Mouse (Mus musculus) myocyte (in vitro differentiated cells): Measurements from ENCODE around the gene Ugt1a10. TPM values are rescaled to one million over a fixed set of nuclear protein-coding genes. Genes with fewer than 3 reads are reported as not detected.

Source experiments
- H3K27me3 ChIP-seq: one replicate; pipeline ENCODE4 v1.6.1; 2011; ENCODE audit not compliant: control insufficient read depth, insufficient read depth, insufficient read length
- H3K36me3 ChIP-seq: one replicate; pipeline ENCODE4 v1.6.1; 2011; ENCODE audit not compliant: control insufficient read depth, insufficient read depth
- H3K4me2 ChIP-seq: one replicate; pipeline ENCODE4 v1.6.1; 2011; ENCODE audit warnings: low read depth, control low read depth
- H3K4me3 ChIP-seq: one replicate; pipeline ENCODE4 v1.5.1; 2011; ENCODE audit warnings: mild to moderate bottlenecking, control low read depth, moderate library complexity
- H3K79me2 ChIP-seq: one replicate; pipeline ENCODE4 v1.6.1; 2011; ENCODE audit not compliant: control insufficient read depth, insufficient read depth
- H3ac ChIP-seq: one replicate; pipeline ENCODE4 v1.6.1; 2011; ENCODE audit not compliant: control insufficient read depth, insufficient read length
- CEBPB ChIP-seq: IDR thresholded peaks from 2 replicates; pipeline ENCODE4 v1.6.1; 2011; ENCODE audit warnings: mild to moderate bottlenecking, moderate library complexity; ENCODE audit not compliant: poor library complexity, insufficient read depth, severe bottlenecking
- E2F4 ChIP-seq: IDR thresholded peaks from one replicate; pipeline ENCODE4 v1.6.1; 2011; ENCODE audit warnings: mild to moderate bottlenecking, control low read depth, moderate library complexity; ENCODE audit not compliant: insufficient read depth
- MAX ChIP-seq: IDR thresholded peaks from one replicate; pipeline ENCODE4 v1.6.1; 2011; ENCODE audit warnings: low read depth, mild to moderate bottlenecking, control low read depth
- MYOD1 ChIP-seq, 3 experiments: IDR thresholded peaks; one replicate each; pipeline ENCODE4 v1.6.1; 2011; ENCODE audit warnings: control low read depth in 2 of 3, low read depth in 2 of 3, mild to moderate bottlenecking in 2 of 3, moderate library complexity in 1 of 3; ENCODE audit not compliant: insufficient read length in 2 of 3, control insufficient read depth in 1 of 3
- MYOG ChIP-seq, 3 experiments: IDR thresholded peaks; one replicate each; pipeline ENCODE4 v1.6.1; 2011; ENCODE audit warnings: control low read depth in 2 of 3, low read depth in 2 of 3, mild to moderate bottlenecking in 2 of 3; ENCODE audit not compliant: insufficient read length in 2 of 3, control insufficient read depth in 1 of 3, insufficient read depth in 1 of 3
- POLR2A ChIP-seq: IDR thresholded peaks from one replicate; pipeline ENCODE4 v1.6.1; 2011; ENCODE audit warnings: low read depth, mild to moderate bottlenecking, control low read depth, moderate library complexity; ENCODE audit not compliant: insufficient read length
- POLR2AphosphoS2 ChIP-seq: IDR thresholded peaks from one replicate; pipeline ENCODE4 v1.6.1; 2011; ENCODE audit warnings: low read depth, control low read depth; ENCODE audit not compliant: insufficient read length
- REST ChIP-seq: IDR thresholded peaks from one replicate; pipeline ENCODE4 v1.6.1; 2011; ENCODE audit warnings: mild to moderate bottlenecking, control low read depth, moderate library complexity; ENCODE audit not compliant: insufficient read depth, insufficient read length
- SRF ChIP-seq: IDR thresholded peaks from one replicate; pipeline ENCODE4 v1.6.1; 2011; ENCODE audit warnings: low read depth; ENCODE audit not compliant: control insufficient read depth, insufficient read length
- TCF12 ChIP-seq: IDR thresholded peaks from one replicate; pipeline ENCODE4 v1.6.1; 2011; ENCODE audit warnings: mild to moderate bottlenecking, control low read depth; ENCODE audit not compliant: poor library complexity, insufficient read depth, severe bottlenecking
- TCF3 ChIP-seq: IDR thresholded peaks from one replicate; pipeline ENCODE4 v1.6.1; 2011; ENCODE audit warnings: low read depth, control low read depth; ENCODE audit not compliant: insufficient read length
- USF1 ChIP-seq: IDR thresholded peaks from one replicate; pipeline ENCODE4 v1.6.1; 2011; ENCODE audit warnings: low read depth, mild to moderate bottlenecking, control low read depth, moderate library complexity
- polyA plus RNA-seq: library from polyadenylated mRNA; unstranded; fragments of >200 nt; fragmentation: generic; extraction: Trizol; gene quantifications from one replicate; pipeline ENCODE4 v1.2.1, GENCODE M21; 2012; ENCODE audit warnings: missing spikeins

Gene Ugt1a10
- polyA plus RNA-seq, 1 experiment: not detected

- no peaks in the 10 kb centered on the region for H3K79me2 ChIP-seq
- H3K4me3 ChIP-seq: no peak overlapping the region
- H3K36me3 ChIP-seq: peaks cover 12% of the 10 kb centered on the region
- no peaks in the 10 kb centered on the region for H3K27me3 ChIP-seq
- H3K4me2 ChIP-seq: no peak overlapping the region
- TF ChIP-seq TCF12 (no peak), USF1 (no peak), E2F4 (no peak), MAX (no peak), SRF (no peak)
- no peak overlapping the region for H3ac ChIP-seq
Observed at GRCm38 (mm10) chr1:88258881-88259642, 203.9 kb downstream of the Ugt1a10 start.

GRCm38 (mm10) chr1:88259643-88260024, 204.4 kb downstream of the Ugt1a10 start:
- H3K36me3 ChIP-seq: peaks cover 15% of the 10 kb centered on the region

DNA sequence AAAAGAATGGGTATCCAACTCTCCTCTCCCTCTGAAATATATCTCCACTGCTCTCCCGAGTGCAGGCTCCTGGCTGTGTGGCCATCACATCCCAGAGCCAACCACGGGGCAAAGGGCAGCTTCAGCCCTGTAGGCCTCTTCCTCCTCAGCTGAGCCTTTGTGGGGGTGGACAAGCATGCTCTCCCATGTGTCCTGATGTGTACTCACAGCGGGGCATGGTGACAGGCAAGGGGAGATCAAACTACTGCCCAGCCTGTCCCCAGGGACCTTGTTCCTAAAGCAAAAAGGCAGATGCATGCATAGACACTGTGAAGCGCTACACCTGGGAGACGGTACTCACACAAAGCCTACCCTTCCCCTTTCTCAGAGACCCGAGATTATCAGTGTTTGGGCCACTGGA, 204.9 kb downstream of the Ugt1a10 start:
- H3K36me3 ChIP-seq: peaks cover 20% of the 10 kb centered on the region
- H3ac ChIP-seq: no peak overlapping the region
- no peaks in the 10 kb centered on the region for H3K79me2 ChIP-seq
- H3K4me2 ChIP-seq: no peak overlapping the region
- no peak for TF ChIP-seq USF1
- TF ChIP-seq MYOG (IDR thresholded peaks at IDR 0.05; ENCODE audit: control insufficient read depth in 1 of 3, insufficient read depth in 1 of 3, insufficient read length in 2 of 3, low read depth in 2 of 3): no peak
- TF ChIP-seq MAX: no peak
- no peak for TF ChIP-seq MYOD1 (IDR thresholded peaks at IDR 0.05; ENCODE audit: control insufficient read depth in 1 of 3, insufficient read length in 2 of 3, low read depth in 2 of 3)
- TF ChIP-seq REST: no peak
- TF ChIP-seq E2F4: no peak
- TF ChIP-seq SRF: no peak
- no peak for TF ChIP-seq POLR2AphosphoS2
- no peak for TF ChIP-seq TCF12
- TF ChIP-seq CEBPB: no peak
- TF ChIP-seq POLR2A: no peak
- TF ChIP-seq TCF3: no peak
- no peaks in the 10 kb centered on the region for H3K27me3 ChIP-seq
- no peak overlapping the region for H3K4me3 ChIP-seq

More at GRCm38 (mm10) chr1:88259643-88260024, 204.4 kb downstream of the Ugt1a10 start:
- Histone ChIP-seq H3ac (no peak overlapping the region), H3K27me3 (no peaks in the 10 kb centered on the region), H3K4me3 (no peak overlapping the region), H3K79me2 (no peaks in the 10 kb centered on the region), H3K4me2 (no peak overlapping the region)
- TF ChIP-seq POLR2AphosphoS2 (no peak), USF1 (no peak), TCF12 (no peak), MYOG (IDR thresholded peaks at IDR 0.05; ENCODE audit: control insufficient read depth in 1 of 3, insufficient read depth in 1 of 3, insufficient read length in 2 of 3, low read depth in 2 of 3) (no peak), MYOD1 (IDR thresholded peaks at IDR 0.05; ENCODE audit: control insufficient read depth in 1 of 3, insufficient read length in 2 of 3, low read depth in 2 of 3) (no peak), E2F4 (no peak), TCF3 (no peak), CEBPB (no peak), REST (no peak), SRF (no peak), POLR2A (no peak), MAX (no peak)

GRCm38 (mm10) chr1:88260604-88261377, 205.6 kb downstream of the Ugt1a10 start:
- Histone ChIP-seq H3ac (no peak overlapping the region), H3K4me2 (no peak overlapping the region), H3K36me3 (peaks cover 27% of the 10 kb centered on the region), H3K4me3 (no peak overlapping the region), H3K27me3 (no peaks in the 10 kb centered on the region), H3K79me2 (no peaks in the 10 kb centered on the region)
- TF ChIP-seq TCF12 (no peak), REST (no peak), POLR2A (no peak), MAX (no peak), E2F4 (no peak), USF1 (no peak), SRF (no peak), MYOG (IDR thresholded peaks at IDR 0.05; ENCODE audit: control insufficient read depth in 1 of 3, insufficient read depth in 1 of 3, insufficient read length in 2 of 3, low read depth in 2 of 3) (no peak), CEBPB (no peak), MYOD1 (IDR thresholded peaks at IDR 0.05; ENCODE audit: control insufficient read depth in 1 of 3, insufficient read length in 2 of 3, low read depth in 2 of 3) (no peak), POLR2AphosphoS2 (no peak), TCF3 (no peak)
